Mouse (Mus musculus) myocyte (in vitro differentiated cells): ENCODE data around the gene Prcd. TPM values are rescaled to one million over a fixed set of nuclear protein-coding genes. Genes with fewer than 3 reads are reported as not detected.

Experiments used
- H3K27me3 ChIP-seq: one replicate; pipeline ENCODE4 v1.6.1; 2011; ENCODE audit not compliant: control insufficient read depth, insufficient read depth, insufficient read length
- H3K36me3 ChIP-seq: one replicate; pipeline ENCODE4 v1.6.1; 2011; ENCODE audit not compliant: control insufficient read depth, insufficient read depth
- H3K4me2 ChIP-seq: one replicate; pipeline ENCODE4 v1.6.1; 2011; ENCODE audit warnings: low read depth, control low read depth
- H3K4me3 ChIP-seq: one replicate; pipeline ENCODE4 v1.5.1; 2011; ENCODE audit warnings: mild to moderate bottlenecking, control low read depth, moderate library complexity
- H3K79me2 ChIP-seq: one replicate; pipeline ENCODE4 v1.6.1; 2011; ENCODE audit not compliant: control insufficient read depth, insufficient read depth
- H3ac ChIP-seq: one replicate; pipeline ENCODE4 v1.6.1; 2011; ENCODE audit not compliant: control insufficient read depth, insufficient read length
- CEBPB ChIP-seq: IDR thresholded peaks from 2 replicates; pipeline ENCODE4 v1.6.1; 2011; ENCODE audit warnings: mild to moderate bottlenecking, moderate library complexity; ENCODE audit not compliant: poor library complexity, insufficient read depth, severe bottlenecking
- E2F4 ChIP-seq: IDR thresholded peaks from one replicate; pipeline ENCODE4 v1.6.1; 2011; ENCODE audit warnings: mild to moderate bottlenecking, control low read depth, moderate library complexity; ENCODE audit not compliant: insufficient read depth
- MAX ChIP-seq: IDR thresholded peaks from one replicate; pipeline ENCODE4 v1.6.1; 2011; ENCODE audit warnings: low read depth, mild to moderate bottlenecking, control low read depth
- MYOD1 ChIP-seq, 3 experiments: IDR thresholded peaks; one replicate each; pipeline ENCODE4 v1.6.1; 2011; ENCODE audit warnings: control low read depth in 2 of 3, low read depth in 2 of 3, mild to moderate bottlenecking in 2 of 3, moderate library complexity in 1 of 3; ENCODE audit not compliant: insufficient read length in 2 of 3, control insufficient read depth in 1 of 3
- MYOG ChIP-seq, 3 experiments: IDR thresholded peaks; one replicate each; pipeline ENCODE4 v1.6.1; 2011; ENCODE audit warnings: control low read depth in 2 of 3, low read depth in 2 of 3, mild to moderate bottlenecking in 2 of 3; ENCODE audit not compliant: insufficient read length in 2 of 3, control insufficient read depth in 1 of 3, insufficient read depth in 1 of 3
- POLR2A ChIP-seq: IDR thresholded peaks from one replicate; pipeline ENCODE4 v1.6.1; 2011; ENCODE audit warnings: low read depth, mild to moderate bottlenecking, control low read depth, moderate library complexity; ENCODE audit not compliant: insufficient read length
- POLR2AphosphoS2 ChIP-seq: IDR thresholded peaks from one replicate; pipeline ENCODE4 v1.6.1; 2011; ENCODE audit warnings: low read depth, control low read depth; ENCODE audit not compliant: insufficient read length
- REST ChIP-seq: IDR thresholded peaks from one replicate; pipeline ENCODE4 v1.6.1; 2011; ENCODE audit warnings: mild to moderate bottlenecking, control low read depth, moderate library complexity; ENCODE audit not compliant: insufficient read depth, insufficient read length
- SRF ChIP-seq: IDR thresholded peaks from one replicate; pipeline ENCODE4 v1.6.1; 2011; ENCODE audit warnings: low read depth; ENCODE audit not compliant: control insufficient read depth, insufficient read length
- TCF12 ChIP-seq: IDR thresholded peaks from one replicate; pipeline ENCODE4 v1.6.1; 2011; ENCODE audit warnings: mild to moderate bottlenecking, control low read depth; ENCODE audit not compliant: poor library complexity, insufficient read depth, severe bottlenecking
- TCF3 ChIP-seq: IDR thresholded peaks from one replicate; pipeline ENCODE4 v1.6.1; 2011; ENCODE audit warnings: low read depth, control low read depth; ENCODE audit not compliant: insufficient read length
- USF1 ChIP-seq: IDR thresholded peaks from one replicate; pipeline ENCODE4 v1.6.1; 2011; ENCODE audit warnings: low read depth, mild to moderate bottlenecking, control low read depth, moderate library complexity
- polyA plus RNA-seq: library from polyadenylated mRNA; unstranded; fragments of >200 nt; fragmentation: generic; extraction: Trizol; gene quantifications from one replicate; pipeline ENCODE4 v1.2.1, GENCODE M21; 2012; ENCODE audit warnings: missing spikeins

Gene Prcd
- polyA plus RNA-seq, 1 experiment, result 0.74 TPM

DNA sequence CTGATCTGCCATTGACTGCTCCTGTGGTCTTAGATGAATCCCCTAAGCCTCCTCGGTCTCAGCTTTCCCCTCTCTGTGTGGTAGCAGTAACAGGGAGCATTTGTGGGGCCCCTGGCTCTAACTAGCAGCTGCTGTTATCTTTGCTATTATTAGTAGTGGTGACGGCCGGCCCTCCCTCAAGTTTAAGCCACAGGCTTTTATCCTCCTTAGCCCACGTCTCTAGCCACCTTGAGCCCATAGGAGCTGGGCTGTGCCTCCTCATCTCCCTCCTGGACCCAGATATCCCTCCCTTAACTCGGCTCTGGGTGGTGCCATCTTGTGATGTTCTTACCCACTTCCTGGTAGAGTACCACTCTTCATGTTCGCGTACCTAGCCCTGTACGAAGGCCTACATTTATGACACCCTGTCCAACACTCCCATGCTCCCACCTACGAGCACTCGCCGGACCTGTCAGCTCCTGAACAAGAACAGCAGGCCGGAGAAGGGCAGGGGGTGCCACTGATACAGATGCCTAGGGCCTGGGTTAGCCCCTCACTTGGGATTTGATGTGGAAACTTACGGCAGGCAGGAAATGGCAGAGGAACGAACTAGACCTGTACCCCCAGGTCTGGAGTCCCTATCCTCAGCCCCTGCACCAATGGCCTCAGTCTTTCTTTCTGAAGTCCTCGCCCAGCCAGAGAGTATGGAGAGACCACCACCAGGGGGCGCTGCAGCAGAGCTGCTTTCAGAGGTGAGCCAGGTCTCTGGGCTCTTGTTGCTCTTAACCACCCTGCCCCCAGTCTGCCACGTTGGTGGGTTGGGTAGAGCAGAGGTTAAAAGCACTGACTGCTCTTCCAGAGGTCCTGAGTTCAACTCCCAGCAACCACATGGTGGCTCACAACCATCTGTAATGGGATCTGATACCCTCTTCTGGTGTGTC is 28.0 kb upstream of the Prcd start:
- Histone ChIP-seq H3K79me2 (peaks cover 16% of the 10 kb centered on the region), H3K27me3 (no peaks in the 10 kb centered on the region), H3K4me2 (peak overlapping the region; percentile 7), H3ac (no peak overlapping the region), H3K4me3 (peak overlapping the region; percentile 54), H3K36me3 (no peaks in the 10 kb centered on the region)
- TF ChIP-seq POLR2A (no peak), MYOG (IDR thresholded peaks at IDR 0.05; ENCODE audit: control insufficient read depth in 1 of 3, insufficient read depth in 1 of 3, insufficient read length in 2 of 3, low read depth in 2 of 3) (peak in 2 of 3 experiments; percentile 13 to 21)

DNA sequence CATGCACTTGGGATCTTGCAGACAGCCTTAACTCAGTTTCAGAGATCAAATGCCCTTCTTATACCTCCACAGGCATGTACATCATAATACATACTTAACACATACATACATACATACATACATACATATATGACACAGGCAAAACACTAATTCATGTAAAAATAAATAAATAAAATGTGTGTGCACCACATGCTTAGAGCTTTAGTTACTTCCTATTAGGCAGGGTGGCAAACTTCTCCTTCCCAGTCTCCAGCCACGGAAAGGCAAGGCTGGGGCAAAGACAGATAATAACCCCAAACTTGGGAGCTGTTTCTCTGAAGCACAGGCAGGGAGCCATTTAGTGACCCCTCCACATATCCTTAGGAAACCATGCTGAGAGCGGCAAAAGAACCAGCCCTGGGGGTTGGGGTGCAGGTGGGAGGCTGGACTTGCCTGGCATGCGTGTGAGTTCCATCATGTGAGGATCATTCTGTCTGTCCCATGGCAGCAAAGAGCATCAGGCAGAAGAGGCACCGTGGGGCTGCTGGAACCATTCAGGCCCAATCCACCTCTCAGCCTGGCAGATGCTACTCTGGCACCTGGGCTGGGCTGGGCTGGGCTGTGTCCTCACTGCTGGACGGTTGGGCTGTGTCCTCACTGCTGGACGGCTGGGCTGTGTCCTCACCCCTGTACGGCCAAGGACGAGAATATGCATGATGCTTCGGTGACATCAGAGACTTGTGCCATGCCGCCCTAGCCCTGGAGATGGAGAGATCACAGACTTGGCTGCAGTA is 26.8 kb upstream of the Prcd start, which contains the start of gene Rhbdf2:
TSS of gene Rhbdf2 (minus strand) at position 721 of the 773 bp plus-strand sequence.
- H3K27me3 ChIP-seq, result no peaks in the 10 kb centered on the region
- H3K4me3 ChIP-seq, result no peak within 1 kb of the TSS
- TF ChIP-seq E2F4 (no peak), CEBPB (no peak), MAX (no peak), POLR2A (no peak), POLR2AphosphoS2 (no peak), MYOG (IDR thresholded peaks at IDR 0.05; ENCODE audit: control insufficient read depth in 1 of 3, insufficient read depth in 1 of 3, insufficient read length in 2 of 3, low read depth in 2 of 3) (no peak)
- no peak within 1 kb of the TSS for H3K4me2 ChIP-seq
- H3K79me2 ChIP-seq, result peaks cover 16% of the 10 kb centered on the region
- no peaks in the 10 kb centered on the region for H3K36me3 ChIP-seq
- no peak within 1 kb of the TSS for H3ac ChIP-seq

DNA sequence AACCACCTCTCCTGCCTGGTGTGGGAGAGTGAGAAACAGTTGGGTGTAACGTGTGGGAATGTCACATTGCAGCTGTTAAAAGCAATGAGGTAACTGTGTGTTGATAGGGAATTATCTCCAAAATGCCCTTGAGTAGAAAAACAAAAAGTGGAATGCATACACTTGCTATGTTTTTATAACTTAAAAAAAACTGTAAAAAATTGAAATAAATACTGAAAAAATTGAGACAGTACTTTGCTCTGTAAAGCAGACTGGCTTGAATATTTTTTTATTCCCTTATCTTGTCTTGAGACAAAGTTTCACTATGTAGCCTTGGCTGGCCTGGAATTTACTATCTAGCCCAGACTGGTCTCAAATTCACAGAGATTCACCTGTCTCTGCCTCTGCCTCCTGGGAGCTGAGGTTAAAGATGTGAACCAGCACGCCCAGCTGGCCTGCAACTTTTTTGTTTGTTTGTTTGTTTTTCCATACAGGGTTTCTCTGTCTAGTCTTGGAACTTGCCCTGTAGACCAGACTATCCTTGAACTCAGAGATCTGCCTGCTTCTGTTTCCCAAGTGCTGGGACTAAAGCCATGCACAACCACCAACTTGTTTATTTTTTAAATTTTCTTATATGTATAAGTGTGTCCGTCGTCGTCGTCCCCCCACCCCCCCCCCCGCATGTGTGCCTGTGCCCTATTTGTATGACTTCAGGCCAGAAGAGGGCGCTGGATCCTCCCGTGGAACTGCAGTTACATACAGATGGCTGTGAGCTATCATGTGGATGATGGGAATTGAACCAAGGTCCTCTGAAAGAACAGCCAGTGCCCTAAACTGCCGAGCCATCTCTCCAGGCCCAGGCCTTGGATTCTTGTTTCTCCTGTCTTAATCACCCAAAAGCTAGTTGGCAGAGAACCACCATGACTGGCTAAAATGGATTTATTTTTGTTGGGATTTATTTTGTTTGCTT is 26.0 kb upstream of the Prcd start:
- H3K36me3 ChIP-seq, result no peaks in the 10 kb centered on the region
- no peak overlapping the region for H3K4me3 ChIP-seq
- no peak overlapping the region for H3K4me2 ChIP-seq
- H3K79me2 ChIP-seq, result peaks cover 15% of the 10 kb centered on the region
- no peak for TF ChIP-seq MAX
- TF ChIP-seq TCF12, result no peak
- TF ChIP-seq MYOD1 (IDR thresholded peaks at IDR 0.05; ENCODE audit: control insufficient read depth in 1 of 3, insufficient read length in 2 of 3, low read depth in 2 of 3), result peak in 1 of 3 experiments; percentile 28
- no peaks in the 10 kb centered on the region for H3K27me3 ChIP-seq
- no peak overlapping the region for H3ac ChIP-seq

DNA sequence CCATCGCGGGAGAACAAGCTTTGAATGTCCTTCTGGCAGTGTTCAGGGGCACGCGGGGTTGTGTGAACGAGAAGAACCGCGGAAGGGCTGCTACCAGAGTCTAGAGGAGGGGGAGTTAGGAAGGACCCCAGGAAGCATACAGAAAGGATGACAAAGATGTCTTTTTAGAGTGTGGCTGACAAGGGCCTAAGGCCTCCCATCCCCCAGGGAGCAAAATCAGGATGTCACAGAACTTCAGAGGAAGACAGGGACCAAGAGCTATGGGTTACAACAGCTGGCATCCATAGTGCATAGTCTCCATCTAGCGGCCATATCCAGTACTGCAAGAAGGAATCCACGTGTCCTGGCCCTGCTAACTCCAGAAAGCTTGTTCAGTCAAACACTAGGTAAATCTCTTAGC is 24.6 kb upstream of the Prcd start:
- peak in 1 of 3 experiments; percentile 4 for TF ChIP-seq MYOD1 (IDR thresholded peaks at IDR 0.05; ENCODE audit: control insufficient read depth in 1 of 3, insufficient read length in 2 of 3, low read depth in 2 of 3)
- TF ChIP-seq CEBPB, result no peak
- TF ChIP-seq USF1, result peak; percentile 37

DNA sequence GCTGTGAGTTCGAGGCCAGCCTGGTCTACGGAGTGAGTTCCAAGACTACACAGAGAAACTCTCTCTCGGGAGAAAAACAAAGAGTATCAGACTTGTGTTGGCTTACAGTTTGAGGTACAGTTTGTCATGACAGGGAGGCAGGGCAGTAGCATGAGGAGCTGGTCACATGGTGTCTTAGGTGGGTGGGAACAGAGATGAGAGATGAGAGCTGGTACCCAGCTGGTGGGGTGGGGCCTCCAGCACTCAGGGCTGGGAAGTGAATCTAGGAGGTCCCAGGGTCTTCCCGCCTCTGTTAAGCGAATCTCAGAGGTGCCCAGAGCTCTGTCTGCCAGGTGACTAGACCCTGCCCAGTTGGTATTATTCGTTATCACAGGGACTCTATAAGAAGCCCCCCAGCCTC is 23.9 kb upstream of the Prcd start:
- no peaks in the 10 kb centered on the region for H3K27me3 ChIP-seq
- no peaks in the 10 kb centered on the region for H3K79me2 ChIP-seq
- no peaks in the 10 kb centered on the region for H3K36me3 ChIP-seq
- TF ChIP-seq USF1 (no peak), POLR2AphosphoS2 (no peak), TCF12 (no peak), MYOG (IDR thresholded peaks at IDR 0.05; ENCODE audit: control insufficient read depth in 1 of 3, insufficient read depth in 1 of 3, insufficient read length in 2 of 3, low read depth in 2 of 3) (no peak), TCF3 (no peak), E2F4 (no peak), CEBPB (no peak), MAX (no peak), POLR2A (no peak), SRF (no peak), MYOD1 (IDR thresholded peaks at IDR 0.05; ENCODE audit: control insufficient read depth in 1 of 3, insufficient read length in 2 of 3, low read depth in 2 of 3) (no peak), REST (no peak)
- H3K4me2 ChIP-seq, result no peak overlapping the region
- no peak overlapping the region for H3ac ChIP-seq
- no peak overlapping the region for H3K4me3 ChIP-seq

More for the DNA sequence above, 24.6 kb upstream of the Prcd start:
- no peak overlapping the region for H3ac ChIP-seq
- no peak overlapping the region for H3K4me2 ChIP-seq
- no peaks in the 10 kb centered on the region for H3K36me3 ChIP-seq
- no peak overlapping the region for H3K4me3 ChIP-seq
- H3K27me3 ChIP-seq, result no peaks in the 10 kb centered on the region
- peaks cover under 1% of the 10 kb centered on the region for H3K79me2 ChIP-seq
